Mouse (Mus musculus) duodenum, adult 2 months (tissue): ENCODE results near the gene Atp2b2. TPM values are rescaled to one million over a fixed set of nuclear protein-coding genes. Genes with fewer than 3 reads are reported as not detected.

Experiments used
- polyA plus RNA-seq: library from polyadenylated mRNA; depleted of rRNA; stranded (reverse); fragments of >200 nt; gene quantifications from 2 replicates; pipeline ENCODE4 v1.2.3, GENCODE M21; 2012; ENCODE audit warnings: low replicate concordance; rRNA removed

The Atp2b2 gene
- 0.06 and 0.23 TPM in 2 replicates for polyA plus RNA-seq

GRCm38 (mm10) chr6:114042332-114042731 is at the start of gene Atp2b2:
TSS of gene Atp2b2 (minus strand) at chr6:114042613.

DNA sequence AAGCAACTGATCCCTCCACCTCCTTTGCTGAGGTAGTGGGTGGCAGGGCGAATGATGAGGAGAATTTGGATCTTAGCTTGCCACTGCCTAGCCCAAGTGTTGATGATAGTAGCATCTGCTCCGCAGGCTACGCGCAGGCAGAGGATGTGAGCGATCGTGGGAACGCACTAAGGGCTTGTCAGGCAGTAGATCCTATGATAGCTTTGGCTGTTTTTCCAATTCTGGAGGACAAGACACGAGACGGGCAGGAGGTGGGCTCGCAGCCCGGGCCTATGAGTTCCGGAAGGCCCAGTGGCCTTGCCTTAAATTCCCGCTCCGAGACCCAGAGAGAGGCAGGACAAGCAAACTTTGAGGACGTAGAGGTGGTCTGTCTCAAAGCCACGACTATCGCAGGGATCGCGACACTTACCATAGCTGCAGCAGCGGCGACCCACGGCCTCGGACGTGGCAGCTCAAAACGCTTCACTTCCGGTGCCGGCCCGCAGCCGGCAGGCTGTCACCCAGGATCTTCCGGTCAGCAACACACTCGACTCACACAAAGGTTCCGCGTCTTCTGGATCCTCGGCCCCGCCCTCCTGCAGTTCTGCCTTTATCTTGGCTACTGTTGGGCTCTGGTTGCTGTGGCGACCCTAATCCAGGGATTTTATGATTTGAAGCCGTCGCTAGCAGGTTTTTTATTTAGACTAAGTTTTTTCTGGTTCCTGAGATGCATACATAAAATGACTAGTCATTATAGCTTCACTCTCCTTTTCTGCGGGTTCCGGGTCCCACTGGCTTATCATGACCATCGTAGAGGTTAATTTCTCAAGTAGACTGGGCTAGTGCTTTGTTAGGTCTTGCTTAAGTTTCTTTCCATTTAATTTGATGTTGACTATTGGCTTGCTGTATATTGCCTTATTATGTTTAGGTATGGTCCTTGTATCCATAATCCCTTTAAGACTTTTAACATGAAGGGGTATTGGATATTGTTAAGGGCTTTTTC is 301.9 kb downstream of the Atp2b2 start, which contains the start of gene Sec13:
Gene Sec13 (minus strand): TSS at position 508 of the 982 bp plus-strand sequence.

DNA sequence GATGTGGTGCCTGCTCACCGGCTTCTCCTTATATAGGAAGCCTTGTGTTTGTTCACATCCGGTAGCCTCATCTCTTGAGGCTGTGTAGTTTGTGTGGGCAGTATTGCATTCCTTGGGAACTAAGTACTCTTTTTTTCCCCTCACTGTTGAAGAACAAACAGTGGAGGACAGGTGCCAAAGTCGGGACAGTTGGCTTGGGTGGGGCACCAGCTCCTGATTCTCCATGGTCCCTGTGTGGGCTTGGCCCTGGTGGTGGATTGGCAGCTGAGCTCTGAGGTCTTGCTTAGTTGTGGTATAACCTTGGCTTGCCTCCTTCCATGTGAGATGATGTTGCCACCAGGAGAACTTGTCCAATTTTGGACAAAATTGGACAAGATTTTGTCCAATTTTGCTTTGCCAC is 322.5 kb downstream of the Atp2b2 start, which contains the start of gene Ghrl:
Gene Ghrl (minus strand): TSS at position 3 of the 400 bp plus-strand sequence.

DNA sequence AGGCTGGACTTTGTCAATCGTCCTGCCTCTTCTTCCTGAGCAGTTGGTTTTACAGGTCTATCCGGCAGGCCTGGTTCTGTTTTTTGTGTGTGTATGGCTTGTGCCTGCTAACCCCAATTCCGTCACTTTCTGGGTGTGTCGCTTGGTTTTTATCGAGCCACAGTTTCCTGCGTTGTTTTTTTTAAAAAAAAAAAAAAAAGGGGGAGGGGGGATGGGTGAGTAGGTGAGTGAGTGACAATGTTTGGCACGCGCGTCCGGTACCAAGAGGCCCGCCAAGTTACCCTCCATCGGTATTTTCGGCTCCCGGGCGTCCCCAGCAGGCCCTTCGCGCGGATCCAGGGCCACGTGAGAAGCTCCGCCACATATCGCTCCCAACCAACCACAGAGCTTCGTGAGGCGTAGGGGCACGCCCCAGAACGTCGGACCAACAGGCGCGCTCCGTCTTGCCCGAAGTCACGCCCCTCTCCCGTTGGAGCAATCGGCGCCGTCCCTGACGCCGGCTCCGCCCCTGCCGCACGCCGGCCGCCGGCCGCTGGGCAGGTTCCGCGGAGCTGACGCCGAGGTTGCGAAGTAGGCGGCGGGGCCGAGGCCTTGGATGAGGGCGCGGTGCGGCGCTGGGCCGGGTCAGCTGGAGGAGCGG is 345.7 kb downstream of the Atp2b2 start, which contains the start of gene Tatdn2:
Gene Tatdn2 (plus strand): TSS at position 469 of the 640 bp plus-strand sequence.

Other genes with a start within 250 kb of the Atp2b2 start
- 0.23 and 0.32 TPM in 2 replicates for gene Slc6a11, start 88.6 kb upstream of the Atp2b2 start, polyA plus RNA-seq
- 0.08 TPM in 1 of 2 replicates, not detected in the other for gene Slc6a1, start 240.0 kb upstream of the Atp2b2 start, polyA plus RNA-seq